Mouse (Mus musculus) MEL (cell line): ENCODE results near the gene Zfp110. TPM values are rescaled to one million over a fixed set of nuclear protein-coding genes. Genes with fewer than 3 reads are reported as not detected.

ENCODE experiments used
- DNase-seq: peaks from one replicate; pipeline ENCODE4 v3.0.0; 2011; ENCODE audit warnings: low read depth, low spot score
- H3K27ac ChIP-seq: 2 replicates; pipeline ENCODE4 v1.5.1; 2012; ENCODE audit warnings: low read depth, mild to moderate bottlenecking, control low read depth, low read length, moderate library complexity; ENCODE audit not compliant: control insufficient read depth
- H3K27me3 ChIP-seq, 2 experiments: fragments of 150-350 bp in 1 of 2; sonication (generic) in 1 of 2; 2 replicates each; pipeline ENCODE4 v1.6.1; 2012; ENCODE audit warnings: low read length in 2 of 2, mild to moderate bottlenecking in 2 of 2, improper control_type of control experiment in 1 of 2, moderate library complexity in 1 of 2; ENCODE audit not compliant: insufficient read depth in 2 of 2, control insufficient read depth in 1 of 2
- H3K36me3 ChIP-seq, 2 experiments: 2 replicates each; pipeline ENCODE4 v1.6.1; 2012 to 2014; ENCODE audit warnings: low read length in 2 of 2, improper control_type of control experiment in 1 of 2, inconsistent platforms in 1 of 2, mild to moderate bottlenecking in 1 of 2; ENCODE audit not compliant: insufficient read depth in 2 of 2, control insufficient read depth in 1 of 2
- H3K4me1 ChIP-seq, 2 experiments: fragments of 150-350 bp in 1 of 2; sonication (generic) in 1 of 2; 2 replicates each; pipeline ENCODE4 v1.6.1; 2012; ENCODE audit warnings: low read length in 2 of 2, improper control_type of control experiment in 1 of 2, mild to moderate bottlenecking in 1 of 2; ENCODE audit not compliant: insufficient read depth in 2 of 2, control insufficient read depth in 1 of 2
- H3K4me3 ChIP-seq, 2 experiments: fragments of 150-350 bp in 1 of 2; sonication (generic) in 1 of 2; 2 replicates each; pipeline ENCODE4 v1.5.1; 2012; ENCODE audit warnings: low read depth in 2 of 2, low read length in 2 of 2, mild to moderate bottlenecking in 2 of 2, moderate library complexity in 2 of 2, control low read depth in 1 of 2, improper control_type of control experiment in 1 of 2; ENCODE audit not compliant: control insufficient read depth in 1 of 2, insufficient read depth in 1 of 2
- H3K79me2 ChIP-seq: 2 replicates; pipeline ENCODE4 v1.6.1; 2012; ENCODE audit warnings: mild to moderate bottlenecking, low read length, moderate library complexity; ENCODE audit not compliant: control insufficient read depth, poor library complexity, insufficient read depth
- H3K9ac ChIP-seq: 2 replicates; pipeline ENCODE4 v1.6.1; 2012; ENCODE audit warnings: low read depth, mild to moderate bottlenecking, control low read depth, low read length, moderate library complexity; ENCODE audit not compliant: control insufficient read depth, poor library complexity, severe bottlenecking
- H3K9me3 ChIP-seq: fragments of 150-350 bp; sonication (generic); replicated peaks from 2 replicates; pipeline ENCODE4 v1.6.1; 2012; ENCODE audit warnings: mild to moderate bottlenecking, low read length, improper control_type of control experiment, moderate library complexity; ENCODE audit not compliant: insufficient read depth
- BHLHE40 ChIP-seq: IDR thresholded peaks from 2 replicates; pipeline ENCODE4 v1.6.1; 2012; ENCODE audit warnings: low read depth, mild to moderate bottlenecking, inconsistent platforms, low read length, improper control_type of control experiment, borderline replicate concordance
- ELF1 ChIP-seq: IDR thresholded peaks from 2 replicates; pipeline ENCODE4 v1.6.1; 2014; ENCODE audit warnings: low read depth, mild to moderate bottlenecking, inconsistent platforms, low read length, improper control_type of control experiment, moderate library complexity
- GABPA ChIP-seq: IDR thresholded peaks from 2 replicates; pipeline ENCODE4 v1.6.1; 2012; ENCODE audit warnings: low read depth, mild to moderate bottlenecking, inconsistent platforms, low read length, improper control_type of control experiment, moderate library complexity
- GATA1 ChIP-seq: IDR thresholded peaks from 2 replicates; pipeline ENCODE4 v1.6.1; 2011; ENCODE audit warnings: low read depth, low read length, improper control_type of control experiment
- HCFC1 ChIP-seq: IDR thresholded peaks from 2 replicates; pipeline ENCODE4 v1.6.1; 2012; ENCODE audit warnings: low read depth, mild to moderate bottlenecking, inconsistent platforms, low read length, improper control_type of control experiment, moderate library complexity
- JUND ChIP-seq: IDR thresholded peaks from 2 replicates; pipeline ENCODE4 v1.6.1; 2011; ENCODE audit warnings: low read depth, mild to moderate bottlenecking, improper control_type of control experiment, low read length
- KAT2A ChIP-seq: conservative IDR thresholded peaks from 2 replicates; pipeline ENCODE4 v1.6.1; 2012; ENCODE audit warnings: low read depth, low read length, improper control_type of control experiment, inconsistent platforms
- MXI1 ChIP-seq: IDR thresholded peaks from 2 replicates; pipeline ENCODE4 v1.6.1; 2011; ENCODE audit warnings: mild to moderate bottlenecking, low read depth, low read length, improper control_type of control experiment
- NELFE ChIP-seq: IDR thresholded peaks from 2 replicates; pipeline ENCODE4 v1.6.1; 2011; ENCODE audit warnings: low read depth, low read length, improper control_type of control experiment
- NRF1 ChIP-seq: IDR thresholded peaks from 2 replicates; pipeline ENCODE4 v1.6.1; 2014; ENCODE audit warnings: low read depth, mild to moderate bottlenecking, inconsistent platforms, low read length, improper control_type of control experiment, moderate library complexity; ENCODE audit not compliant: poor library complexity, insufficient read depth, severe bottlenecking
- POLR2A ChIP-seq, 2 experiments: IDR thresholded peaks; 2 replicates each; pipeline ENCODE4 v1.6.1; 2011 to 2012; ENCODE audit warnings: low read length in 2 of 2, mild to moderate bottlenecking in 2 of 2, control low read depth in 1 of 2, improper control_type of control experiment in 1 of 2, low read depth in 1 of 2, moderate library complexity in 1 of 2; ENCODE audit not compliant: control insufficient read depth in 1 of 2, insufficient read depth in 1 of 2, poor library complexity in 1 of 2
- POLR2AphosphoS2 ChIP-seq: IDR thresholded peaks from 2 replicates; pipeline ENCODE4 v1.6.1; 2011; ENCODE audit warnings: low read length, improper control_type of control experiment
- POLR2AphosphoS5 ChIP-seq: IDR thresholded peaks from 2 replicates; pipeline ENCODE4 v1.6.1; 2012; ENCODE audit warnings: low read depth, borderline replicate concordance, mild to moderate bottlenecking, inconsistent platforms, low read length, moderate library complexity, mixed read lengths
- RAD21 ChIP-seq: IDR thresholded peaks from 2 replicates; pipeline ENCODE4 v1.6.1; 2011; ENCODE audit warnings: mild to moderate bottlenecking, low read depth, low read length, improper control_type of control experiment
- SIN3A ChIP-seq: IDR thresholded peaks from 2 replicates; pipeline ENCODE4 v1.6.1; 2012; ENCODE audit warnings: low read length, improper control_type of control experiment, inconsistent platforms
- TAL1 ChIP-seq: IDR thresholded peaks from 2 replicates; pipeline ENCODE4 v1.6.1; 2012; ENCODE audit warnings: mild to moderate bottlenecking, inconsistent platforms, low read length, moderate library complexity, mixed read lengths
- TBP ChIP-seq: IDR thresholded peaks from 2 replicates; pipeline ENCODE4 v1.8.0; 2011; ENCODE audit warnings: low read depth, low read length, improper control_type of control experiment
- TCF12 ChIP-seq: IDR thresholded peaks from 2 replicates; pipeline ENCODE4 v1.6.1; 2014; ENCODE audit warnings: low read depth, mild to moderate bottlenecking, inconsistent platforms, low read length, improper control_type of control experiment, moderate library complexity
- USF1 ChIP-seq: IDR thresholded peaks from 2 replicates; pipeline ENCODE4 v1.6.1; 2014; ENCODE audit warnings: low read depth, mild to moderate bottlenecking, inconsistent platforms, low read length, improper control_type of control experiment, moderate library complexity
- USF2 ChIP-seq, 2 experiments: IDR thresholded peaks; 2 replicates each; pipeline ENCODE4 v1.6.1; 2011 to 2012; ENCODE audit warnings: improper control_type of control experiment in 2 of 2, low read length in 2 of 2, borderline replicate concordance in 1 of 2, inconsistent platforms in 1 of 2, low read depth in 1 of 2, mild to moderate bottlenecking in 1 of 2; ENCODE audit not compliant: insufficient read depth in 1 of 2
- ZMIZ1 ChIP-seq: IDR thresholded peaks from 2 replicates; pipeline ENCODE4 v1.6.1; 2012; ENCODE audit warnings: low read depth, mild to moderate bottlenecking, inconsistent platforms, low read length, improper control_type of control experiment, moderate library complexity
- ZNF384 ChIP-seq: IDR thresholded peaks from 2 replicates; pipeline ENCODE4 v1.6.1; 2012; ENCODE audit warnings: low read depth, mild to moderate bottlenecking, inconsistent platforms, low read length, improper control_type of control experiment
- polyA plus RNA-seq, 2 experiments: library from polyadenylated mRNA; stranded (reverse) in 1 of 2; unstranded in 1 of 2; fragments of >175 nt in 1 of 2; fragments of >200 nt in 1 of 2; gene quantifications; 2 replicates each; pipeline versions ENCODE4 v1.2.1 to v1.2.4; 2012; ENCODE audit warnings: low replicate concordance in 2 of 2, low read depth in 1 of 2; ENCODE audit not compliant: insufficient read length in 2 of 2, insufficient read depth in 1 of 2, missing spikeins in 1 of 2
- total RNA-seq: library from RNA; depleted of rRNA; stranded (reverse); fragments of 300-350 nt; gene quantifications from 2 replicates; pipeline ENCODE4 v1.2.3, GENCODE M21; 2012

Gene Zfp110
- total and polyA plus RNA-seq, 3 experiments: 17.0 to 86.6 (median 28.2) TPM

DNA sequence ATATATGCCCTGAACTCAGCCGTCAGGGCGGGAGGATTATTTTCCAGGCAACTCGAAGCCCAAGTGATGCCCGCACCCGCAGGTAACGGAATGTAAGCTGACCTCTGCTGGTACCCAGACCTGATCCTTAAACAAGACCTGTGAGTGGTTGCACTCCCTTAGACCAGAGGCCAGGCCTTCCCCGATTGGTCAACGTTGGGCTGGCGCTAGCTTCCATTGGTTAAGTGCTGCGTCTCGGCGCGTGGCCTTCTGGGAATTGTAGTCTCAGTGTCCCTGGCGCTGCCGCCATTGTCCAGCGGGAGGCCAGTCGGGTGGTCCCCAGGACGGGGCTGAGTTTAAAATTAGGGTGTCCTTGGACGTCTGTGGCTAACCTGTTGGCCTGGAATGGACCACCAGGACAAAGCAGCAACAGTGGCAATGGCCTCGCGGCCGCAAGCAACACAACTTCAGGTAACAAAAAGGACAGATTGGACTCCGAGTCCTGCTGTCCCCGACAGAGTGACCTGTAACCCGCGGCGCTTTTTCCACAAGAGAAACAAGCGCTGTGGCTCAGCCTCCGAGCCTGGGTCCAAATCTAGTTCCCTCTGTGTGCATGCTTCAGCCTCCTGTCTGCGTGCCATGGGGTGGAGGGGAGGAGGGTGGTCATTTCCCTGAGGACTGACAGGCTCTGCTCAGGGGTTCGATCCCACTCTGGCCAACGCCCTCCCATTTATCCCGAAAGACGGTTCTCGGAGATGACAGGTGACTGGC is 46.5 kb downstream of the Zfp110 start, which contains the start of gene Zfp128:
Gene Zfp128 (plus strand): TSS at position 267 of the 750 bp plus-strand sequence.
- peak; percentile 97 for DNase-seq
- H3K27me3 ChIP-seq: no peaks in the 10 kb centered on the region
- no peaks in the 10 kb centered on the region for H3K36me3 ChIP-seq
- no peaks in the 10 kb centered on the region for H3K9me3 ChIP-seq
- no peak within 1 kb of the TSS for H3K27ac ChIP-seq
- TF ChIP-seq POLR2A (IDR thresholded peaks at IDR 0.05; ENCODE audit: control insufficient read depth in 1 of 2, insufficient read depth in 1 of 2, low read depth in 1 of 2, low read length in 2 of 2, poor library complexity in 1 of 2) (peak in 1 of 2 experiments; percentile 54; a peak in 1 of 4 replicates), KAT2A (peak; percentile 83), RAD21 (no peak), TBP (peak; percentile 50; the same call in 1 of the 2 replicates), ELF1 (0 out of 2 replicates have a peak, but pooled peaks have one; percentile 14), USF2 (IDR thresholded peaks at IDR 0.05; ENCODE audit: borderline replicate concordance in 1 of 2, insufficient read depth in 1 of 2, low read depth in 1 of 2, low read length in 2 of 2) (no peak), NELFE (peak; percentile 48; the same call in 1 of the 2 replicates), USF1 (0 out of 2 replicates have a peak, but pooled peaks have one; percentile 7), HCFC1 (peak; percentile 96), NRF1 (no peak), MXI1 (no peak)
- no peaks in the 10 kb centered on the region; the same call in 1 of the 2 replicates for H3K79me2 ChIP-seq
- peak within 1 kb of the TSS; percentile 84 to 85 for H3K4me3 ChIP-seq
- H3K4me1 ChIP-seq: no peaks in the 10 kb centered on the region; a peak in 2 of 4 replicates
- H3K9ac ChIP-seq: peak within 1 kb of the TSS; percentile 75

DNA sequence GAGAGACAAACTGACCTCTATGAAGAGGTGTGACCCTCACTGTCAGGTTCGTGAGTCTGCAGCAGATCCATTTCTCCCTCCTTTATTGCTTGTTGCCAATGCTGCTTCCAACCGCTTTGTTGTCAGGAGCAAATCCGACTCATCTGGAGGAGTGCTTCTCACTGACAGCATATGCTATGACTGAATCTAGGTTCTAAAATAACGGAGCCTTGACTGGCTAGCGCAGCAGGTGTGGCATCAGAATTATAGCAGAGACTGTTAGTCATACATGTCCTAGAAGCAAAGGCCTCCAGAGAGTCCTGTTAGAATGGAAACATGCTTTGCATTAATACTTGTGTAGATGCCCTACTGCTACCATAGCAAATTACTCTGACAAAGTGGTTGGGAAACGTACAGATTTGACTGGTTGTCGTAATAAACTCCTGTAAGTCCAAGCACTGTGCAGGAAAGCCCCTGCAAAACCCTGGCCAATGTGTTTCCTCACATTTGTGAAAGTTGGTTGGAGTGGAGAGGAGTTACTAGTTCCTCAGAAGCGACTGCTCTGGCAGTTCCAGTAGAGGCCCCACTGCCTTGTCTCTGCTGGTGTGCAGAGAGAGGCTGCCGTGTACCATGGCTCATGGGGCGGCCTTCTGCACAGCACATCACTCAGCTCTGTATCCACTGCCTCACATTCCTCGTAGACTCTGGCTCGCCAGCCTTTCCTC is 52.2 kb downstream of the Zfp110 start:
- Histone ChIP-seq H3K36me3 (no peaks in the 10 kb centered on the region), H3K9me3 (no peaks in the 10 kb centered on the region), H3K79me2 (no peaks in the 10 kb centered on the region), H3K4me3 (no peak overlapping the region), H3K4me1 (no peaks in the 10 kb centered on the region), H3K27me3 (no peaks in the 10 kb centered on the region), H3K9ac (no peak overlapping the region), H3K27ac (no peak overlapping the region)
- TF ChIP-seq TAL1 (no peak), SIN3A (no peak), TCF12 (no peak), NELFE (no peak), BHLHE40 (no peak), JUND (no peak), GABPA (no peak), KAT2A (no peak), GATA1 (no peak), ZNF384 (no peak), POLR2AphosphoS5 (no peak), ZMIZ1 (no peak), NRF1 (no peak), POLR2AphosphoS2 (no peak)
- no peak for DNase-seq
